Mouse (Mus musculus) MEL (cell line): ENCODE measurements around the gene Rpl38. TPM values are rescaled to one million over a fixed set of nuclear protein-coding genes. Genes with fewer than 3 reads are reported as not detected.
"Not testable (repeated sequence)": the region's sequence is repeated elsewhere in the genome, so short reads cannot be mapped to it uniquely, and the experiment has no call there.

Source experiments
- DNase-seq: peaks from one replicate; pipeline ENCODE4 v3.0.0; 2011; ENCODE audit warnings: low read depth, low spot score
- H3K27ac ChIP-seq: 2 replicates; pipeline ENCODE4 v1.5.1; 2012; ENCODE audit warnings: low read depth, mild to moderate bottlenecking, control low read depth, low read length, moderate library complexity; ENCODE audit not compliant: control insufficient read depth
- H3K27me3 ChIP-seq, 2 experiments: fragments of 150-350 bp in 1 of 2; sonication (generic) in 1 of 2; 2 replicates each; pipeline ENCODE4 v1.6.1; 2012; ENCODE audit warnings: low read length in 2 of 2, mild to moderate bottlenecking in 2 of 2, improper control_type of control experiment in 1 of 2, moderate library complexity in 1 of 2; ENCODE audit not compliant: insufficient read depth in 2 of 2, control insufficient read depth in 1 of 2
- H3K36me3 ChIP-seq, 2 experiments: 2 replicates each; pipeline ENCODE4 v1.6.1; 2012 to 2014; ENCODE audit warnings: low read length in 2 of 2, improper control_type of control experiment in 1 of 2, inconsistent platforms in 1 of 2, mild to moderate bottlenecking in 1 of 2; ENCODE audit not compliant: insufficient read depth in 2 of 2, control insufficient read depth in 1 of 2
- H3K4me1 ChIP-seq, 2 experiments: fragments of 150-350 bp in 1 of 2; sonication (generic) in 1 of 2; 2 replicates each; pipeline ENCODE4 v1.6.1; 2012; ENCODE audit warnings: low read length in 2 of 2, improper control_type of control experiment in 1 of 2, mild to moderate bottlenecking in 1 of 2; ENCODE audit not compliant: insufficient read depth in 2 of 2, control insufficient read depth in 1 of 2
- H3K4me3 ChIP-seq, 2 experiments: fragments of 150-350 bp in 1 of 2; sonication (generic) in 1 of 2; 2 replicates each; pipeline ENCODE4 v1.5.1; 2012; ENCODE audit warnings: low read depth in 2 of 2, low read length in 2 of 2, mild to moderate bottlenecking in 2 of 2, moderate library complexity in 2 of 2, control low read depth in 1 of 2, improper control_type of control experiment in 1 of 2; ENCODE audit not compliant: control insufficient read depth in 1 of 2, insufficient read depth in 1 of 2
- H3K79me2 ChIP-seq: 2 replicates; pipeline ENCODE4 v1.6.1; 2012; ENCODE audit warnings: mild to moderate bottlenecking, low read length, moderate library complexity; ENCODE audit not compliant: control insufficient read depth, poor library complexity, insufficient read depth
- H3K9ac ChIP-seq: 2 replicates; pipeline ENCODE4 v1.6.1; 2012; ENCODE audit warnings: low read depth, mild to moderate bottlenecking, control low read depth, low read length, moderate library complexity; ENCODE audit not compliant: control insufficient read depth, poor library complexity, severe bottlenecking
- H3K9me3 ChIP-seq: fragments of 150-350 bp; sonication (generic); replicated peaks from 2 replicates; pipeline ENCODE4 v1.6.1; 2012; ENCODE audit warnings: mild to moderate bottlenecking, low read length, improper control_type of control experiment, moderate library complexity; ENCODE audit not compliant: insufficient read depth
- BHLHE40 ChIP-seq: IDR thresholded peaks from 2 replicates; pipeline ENCODE4 v1.6.1; 2012; ENCODE audit warnings: low read depth, mild to moderate bottlenecking, inconsistent platforms, low read length, improper control_type of control experiment, borderline replicate concordance
- CHD2 ChIP-seq: IDR thresholded peaks from 2 replicates; pipeline ENCODE4 v1.6.1; 2011; ENCODE audit warnings: low read length, improper control_type of control experiment
- EP300 ChIP-seq, 2 experiments: IDR thresholded peaks; 2 replicates each; pipeline ENCODE4 v1.6.1; 2011; ENCODE audit warnings: improper control_type of control experiment in 2 of 2, low read length in 2 of 2, low read depth in 1 of 2, mild to moderate bottlenecking in 1 of 2
- HCFC1 ChIP-seq: IDR thresholded peaks from 2 replicates; pipeline ENCODE4 v1.6.1; 2012; ENCODE audit warnings: low read depth, mild to moderate bottlenecking, inconsistent platforms, low read length, improper control_type of control experiment, moderate library complexity
- KAT2A ChIP-seq: conservative IDR thresholded peaks from 2 replicates; pipeline ENCODE4 v1.6.1; 2012; ENCODE audit warnings: low read depth, low read length, improper control_type of control experiment, inconsistent platforms
- MAFK ChIP-seq: IDR thresholded peaks from 2 replicates; pipeline ENCODE4 v1.6.1; 2011; ENCODE audit warnings: low read depth, mild to moderate bottlenecking, low read length, improper control_type of control experiment, borderline replicate concordance
- MAX ChIP-seq: IDR thresholded peaks from 2 replicates; pipeline ENCODE4 v1.6.1; 2011; ENCODE audit warnings: low read length, improper control_type of control experiment
- NELFE ChIP-seq: IDR thresholded peaks from 2 replicates; pipeline ENCODE4 v1.6.1; 2011; ENCODE audit warnings: low read depth, low read length, improper control_type of control experiment
- SIN3A ChIP-seq: IDR thresholded peaks from 2 replicates; pipeline ENCODE4 v1.6.1; 2012; ENCODE audit warnings: low read length, improper control_type of control experiment, inconsistent platforms
- SMC3 ChIP-seq: IDR thresholded peaks from 2 replicates; pipeline ENCODE4 v1.6.1; 2011; ENCODE audit warnings: low read depth, low read length, improper control_type of control experiment
- TCF12 ChIP-seq: IDR thresholded peaks from 2 replicates; pipeline ENCODE4 v1.6.1; 2014; ENCODE audit warnings: low read depth, mild to moderate bottlenecking, inconsistent platforms, low read length, improper control_type of control experiment, moderate library complexity
- USF2 ChIP-seq, 2 experiments: IDR thresholded peaks; 2 replicates each; pipeline ENCODE4 v1.6.1; 2011 to 2012; ENCODE audit warnings: improper control_type of control experiment in 2 of 2, low read length in 2 of 2, borderline replicate concordance in 1 of 2, inconsistent platforms in 1 of 2, low read depth in 1 of 2, mild to moderate bottlenecking in 1 of 2; ENCODE audit not compliant: insufficient read depth in 1 of 2
- ZC3H11A ChIP-seq: IDR thresholded peaks from 2 replicates; pipeline ENCODE4 v1.6.1; 2012; ENCODE audit warnings: low read depth, mild to moderate bottlenecking, inconsistent platforms, low read length, improper control_type of control experiment
- ZKSCAN1 ChIP-seq: IDR thresholded peaks from 2 replicates; pipeline ENCODE4 v1.6.1; 2012; ENCODE audit warnings: low read depth, mild to moderate bottlenecking, inconsistent platforms, low read length, improper control_type of control experiment, moderate library complexity
- ZMIZ1 ChIP-seq: IDR thresholded peaks from 2 replicates; pipeline ENCODE4 v1.6.1; 2012; ENCODE audit warnings: low read depth, mild to moderate bottlenecking, inconsistent platforms, low read length, improper control_type of control experiment, moderate library complexity
- ZNF384 ChIP-seq: IDR thresholded peaks from 2 replicates; pipeline ENCODE4 v1.6.1; 2012; ENCODE audit warnings: low read depth, mild to moderate bottlenecking, inconsistent platforms, low read length, improper control_type of control experiment
- polyA plus RNA-seq, 2 experiments: library from polyadenylated mRNA; stranded (reverse) in 1 of 2; unstranded in 1 of 2; fragments of >175 nt in 1 of 2; fragments of >200 nt in 1 of 2; gene quantifications; 2 replicates each; pipeline versions ENCODE4 v1.2.1 to v1.2.4; 2012; ENCODE audit warnings: low replicate concordance in 2 of 2, low read depth in 1 of 2; ENCODE audit not compliant: insufficient read length in 2 of 2, insufficient read depth in 1 of 2, missing spikeins in 1 of 2
- total RNA-seq: library from RNA; depleted of rRNA; stranded (reverse); fragments of 300-350 nt; gene quantifications from 2 replicates; pipeline ENCODE4 v1.2.3, GENCODE M21; 2012

The Rpl38 gene
- total and polyA plus RNA-seq, 3 experiments, result 851 to 5,142 (median 1,236) TPM

- H3K4me3 ChIP-seq, result no peak overlapping the region
- H3K9me3 ChIP-seq, result no peaks in the 10 kb centered on the region
- no peak overlapping the region for H3K27ac ChIP-seq
- no peak overlapping the region for H3K9ac ChIP-seq
- H3K27me3 ChIP-seq, result no peaks in the 10 kb centered on the region
- DNase-seq, result peak; percentile 68
- peaks cover 0 to 6% of the 10 kb centered on the region in 2 experiments; a peak in 2 of 4 replicates for H3K4me1 ChIP-seq
- TF ChIP-seq MAFK (peak; percentile 8; the same call in 1 of the 2 replicates), NELFE (no peak), HCFC1 (no peak), ZKSCAN1 (no peak), KAT2A (no peak), TCF12 (no peak), ZMIZ1 (peak; percentile 45; the same call in 1 of the 2 replicates)
- TF ChIP-seq, all 39 proteins: peak for 2
- Histone ChIP-seq H3K36me3 (peaks cover 9 to 14% of the 10 kb centered on the region in 2 experiments), H3K79me2 (peaks cover 25% of the 10 kb centered on the region)
Observed at GRCm38 (mm10) chr11:114673719-114674050, 5.4 kb downstream of the Rpl38 start.

DNA sequence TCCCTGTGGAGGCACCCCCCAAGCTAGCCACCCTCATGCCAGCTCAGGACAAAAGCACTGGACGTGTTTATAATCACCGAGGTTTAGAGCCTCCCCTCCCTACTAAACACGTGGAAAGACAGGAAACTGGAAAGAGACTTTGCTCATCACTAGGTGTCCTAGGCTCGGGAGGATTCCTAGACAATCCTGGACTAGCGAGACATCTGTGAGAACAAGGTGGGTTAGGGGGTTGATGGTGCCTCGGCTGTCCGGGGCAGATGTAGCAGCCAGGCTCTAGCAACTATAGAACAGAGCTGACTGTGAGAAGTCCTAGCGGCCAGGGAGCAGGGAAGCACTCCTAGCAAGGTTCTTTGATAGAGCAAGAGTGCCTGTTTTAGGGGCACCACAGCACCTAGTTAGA is 5.9 kb downstream of the Rpl38 start:
- peaks cover 9 to 14% of the 10 kb centered on the region in 2 experiments for H3K36me3 ChIP-seq
- peaks cover 20% of the 10 kb centered on the region for H3K79me2 ChIP-seq
- TF ChIP-seq HCFC1, result no peak
- TF ChIP-seq ZC3H11A, result no peak
- no peak for TF ChIP-seq BHLHE40
- TF ChIP-seq EP300 (IDR thresholded peaks at IDR 0.05; ENCODE audit: low read depth in 1 of 2, low read length in 2 of 2), result no peak
- TF ChIP-seq ZNF384, result no peak
- no peak for TF ChIP-seq SMC3
- TF ChIP-seq SIN3A, result no peak
- TF ChIP-seq CHD2, result no peak
- TF ChIP-seq MAX, result no peak
- TF ChIP-seq USF2 (IDR thresholded peaks at IDR 0.05; ENCODE audit: borderline replicate concordance in 1 of 2, insufficient read depth in 1 of 2, low read depth in 1 of 2, low read length in 2 of 2), result no peak
- H3K4me3 ChIP-seq, result no peak overlapping the region
- no peak overlapping the region for H3K9ac ChIP-seq
- peaks cover 0 to 6% of the 10 kb centered on the region in 2 experiments; a peak in 2 of 4 replicates for H3K4me1 ChIP-seq
- peak; percentile 41 for DNase-seq
- H3K27ac ChIP-seq, result no peak overlapping the region
- no peaks in the 10 kb centered on the region for H3K27me3 ChIP-seq
- no peaks in the 10 kb centered on the region for H3K9me3 ChIP-seq

DNA sequence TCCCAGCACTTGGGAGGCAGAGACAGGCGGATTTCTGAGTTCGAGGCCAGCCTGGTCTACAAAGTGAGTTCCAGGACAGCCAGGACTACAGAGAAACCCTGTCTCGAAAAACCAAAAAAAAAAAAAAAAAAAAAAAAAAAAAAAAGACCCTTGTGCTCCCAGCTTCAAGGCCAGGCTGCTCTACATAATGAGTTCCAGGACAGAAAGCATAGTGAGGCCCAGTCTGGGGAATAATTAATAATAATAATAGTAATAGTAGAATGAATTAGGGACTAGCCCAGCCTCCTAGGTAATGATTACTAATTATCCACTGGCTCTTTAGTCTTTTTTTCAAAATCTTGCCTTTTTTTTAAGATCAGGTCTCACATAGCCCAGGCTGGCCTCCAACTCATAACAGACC is 6.5 kb downstream of the Rpl38 start:
- H3K9me3 ChIP-seq, H3K27me3 ChIP-seq, H3K4me1 ChIP-seq, H3K27ac ChIP-seq, DNase-seq, H3K9ac ChIP-seq: not testable (repeated sequence)
- Histone ChIP-seq H3K79me2 (peaks cover 14% of the 10 kb centered on the region), H3K4me3 (peak overlapping the region in 1 of 2 experiments; percentile 94; a peak in 1 of 4 replicates), H3K36me3 (peaks cover 9 to 14% of the 10 kb centered on the region in 2 experiments)
